Mouse (Mus musculus) adrenal gland, postnatal 36 days (tissue): ENCODE data around the gene Pitpnm1. TPM values are rescaled to one million over a fixed set of nuclear protein-coding genes. Genes with fewer than 3 reads are reported as not detected.
"Not testable (repeated sequence)": the region's sequence is repeated elsewhere in the genome, so short reads cannot be mapped to it uniquely, and the experiment has no call there.

Experiments
- DNase-seq, 2 experiments: peaks; one replicate each; pipeline ENCODE4 v3.0.0; 2021; ENCODE audit warnings: mixed read lengths in 1 of 2
- long read RNA-seq, 2 experiments: library from polyadenylated mRNA; stranded (forward); transcript quantifications; one replicate each; pipeline ENCODE4 v2.0.0; 2021; ENCODE audit warnings: borderline sequencing depth in 2 of 2
- total RNA-seq, 2 experiments: library from RNA; stranded (reverse); gene quantifications; 2 replicates each; pipeline ENCODE4 v1.2.3; 2021

Pitpnm1 gene
- total RNA-seq, result 100 to 1,000 TPM in 1 of 2 experiments, 10 to 100 TPM in 1; 59.7 to 158 TPM
- long read RNA-seq, experiment 1, full-length matches to known transcripts, result 8 of 33 reads
- long read RNA-seq, experiment 1, partial matches to known transcripts, result 13 of 33 reads
- long read RNA-seq, experiment 1, other reads (novel, unspliced or antisense), result 12 of 33 reads
- long read RNA-seq, experiment 2, full-length matches to known transcripts, result 16 of 27 reads
- long read RNA-seq, experiment 2, partial matches to known transcripts, result 8 of 27 reads
- long read RNA-seq, experiment 2, other reads (novel, unspliced or antisense), result 3 of 27 reads

DNA sequence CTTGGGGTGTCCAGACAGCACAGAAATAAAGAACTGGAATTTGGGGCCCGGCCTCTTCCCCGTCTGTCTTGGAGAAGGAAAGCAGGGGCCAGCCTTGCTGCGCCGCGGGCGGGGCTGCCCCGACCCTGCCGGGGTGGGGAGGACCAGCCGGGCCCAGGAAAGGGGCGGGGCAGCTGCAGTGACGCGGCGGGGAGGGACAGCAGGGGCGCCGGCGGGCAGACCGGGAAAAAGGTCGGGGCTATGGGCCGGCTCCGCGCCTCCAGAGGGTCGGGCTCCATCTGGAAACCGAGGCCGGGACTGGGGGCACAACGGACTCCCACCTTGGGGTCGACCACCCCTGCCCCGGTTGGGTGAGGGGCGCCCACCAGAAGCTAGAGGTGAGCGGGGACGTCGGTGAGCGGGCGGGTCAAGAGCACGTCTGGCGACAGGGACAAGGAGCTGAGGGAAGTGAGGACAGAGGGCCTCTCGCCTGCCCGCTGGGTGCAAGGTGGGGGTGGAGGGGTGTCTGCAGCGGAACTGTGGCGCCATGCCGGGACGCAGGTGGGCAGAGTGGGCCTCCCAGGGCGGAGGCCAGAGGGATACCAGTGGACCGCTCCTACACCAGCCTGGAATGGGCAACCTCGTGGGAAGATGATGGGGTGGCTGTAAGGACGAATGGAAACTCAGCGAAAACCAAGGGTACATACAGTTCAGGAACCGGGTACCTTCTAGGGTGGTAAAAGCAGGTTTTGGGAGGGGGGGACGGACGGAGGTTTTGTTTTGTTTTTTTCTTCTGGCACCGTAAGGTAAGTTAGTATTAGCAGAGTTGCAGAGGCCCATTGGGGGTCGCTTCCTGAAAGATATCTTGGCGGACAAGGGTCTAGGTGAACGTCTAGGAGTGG, at the start of gene Pitpnm1:
Gene Pitpnm1 (plus strand): TSS at position 162 of the 881 bp plus-strand sequence.
- DNase-seq, result peak; percentile 92 to 94

DNA sequence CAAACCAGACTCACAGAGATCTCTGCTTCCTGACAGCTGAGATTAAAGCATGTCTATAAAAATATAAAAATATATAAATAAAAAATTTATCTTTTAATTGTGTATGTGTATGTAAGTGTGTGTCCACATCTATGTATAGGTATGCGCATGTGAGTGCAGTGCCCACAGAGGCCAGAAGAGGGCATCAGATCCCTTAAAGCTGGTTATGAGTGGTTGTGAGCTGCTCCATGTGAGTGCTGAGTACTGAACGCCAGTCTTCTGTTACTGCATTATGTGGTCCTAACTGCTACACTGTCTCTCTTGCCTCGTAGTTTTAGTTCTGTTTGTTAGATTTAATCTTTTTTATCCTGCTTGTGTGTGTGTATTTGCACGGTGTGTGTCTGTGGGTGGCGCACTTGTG, 48.8 kb upstream of the Pitpnm1 start:
- no peak for DNase-seq

DNA sequence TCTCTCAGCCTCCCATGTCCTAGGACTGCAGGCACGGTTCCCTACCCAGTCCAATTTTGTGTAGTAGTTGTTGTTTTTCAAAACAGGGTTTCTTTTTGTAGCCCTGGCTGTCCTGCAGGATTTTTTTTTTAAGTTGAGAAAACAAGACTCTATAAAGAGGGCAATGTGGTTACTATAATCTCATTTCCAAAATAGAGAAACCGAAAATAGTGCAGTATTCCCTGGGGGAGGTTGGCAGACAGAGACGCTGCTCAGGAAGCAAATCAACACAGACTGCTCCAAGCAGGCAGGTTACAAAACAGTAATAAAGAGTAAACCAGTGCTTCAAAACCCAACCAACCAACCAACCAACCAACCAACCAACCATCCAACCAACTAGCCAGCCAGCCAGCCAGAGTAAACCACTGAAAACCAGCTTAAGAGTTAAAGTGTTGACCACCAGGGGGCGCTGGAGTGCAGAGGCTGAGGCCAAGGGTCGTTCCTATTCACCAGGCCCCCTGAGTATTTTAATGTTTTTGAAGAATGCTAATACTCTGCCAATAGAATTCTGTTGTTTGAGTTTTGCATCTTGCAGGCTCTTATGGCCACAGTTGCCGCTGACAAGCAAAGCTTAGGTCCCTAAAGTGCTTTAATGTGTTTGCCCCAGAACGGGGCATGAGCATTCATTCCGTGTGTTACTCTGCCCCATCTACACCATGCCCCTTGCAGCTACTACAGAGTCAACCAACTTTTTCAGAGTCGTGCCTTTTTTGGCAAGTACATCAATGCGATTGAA, 47.9 kb upstream of the Pitpnm1 start:
- peak; percentile 71 to 77 for DNase-seq

DNA sequence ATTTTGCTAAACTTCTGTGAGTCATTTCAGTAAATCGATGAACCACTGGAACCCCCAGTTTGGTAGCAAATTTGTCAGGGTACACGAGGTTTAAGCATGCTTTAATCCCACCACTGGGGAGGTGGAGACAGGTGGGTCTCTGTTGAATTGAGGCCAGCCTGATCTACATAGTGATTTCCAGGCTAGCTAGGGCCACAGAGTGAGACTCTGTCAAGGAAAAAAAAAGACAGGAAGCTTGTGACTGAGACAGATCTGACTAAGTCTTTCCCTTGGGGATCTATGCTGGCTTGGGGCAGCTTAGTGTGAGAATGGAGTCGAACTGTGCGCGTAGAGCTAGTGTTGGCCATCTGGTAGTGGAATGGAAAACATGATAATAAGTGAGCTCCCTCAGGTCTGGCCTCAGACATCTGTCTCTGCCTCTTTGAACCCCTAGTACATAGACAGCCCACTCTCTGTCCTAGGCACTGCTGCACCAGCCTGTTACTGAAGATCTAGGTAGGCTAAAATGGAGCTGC, 47.2 kb upstream of the Pitpnm1 start:
- DNase-seq, result no peak

DNA sequence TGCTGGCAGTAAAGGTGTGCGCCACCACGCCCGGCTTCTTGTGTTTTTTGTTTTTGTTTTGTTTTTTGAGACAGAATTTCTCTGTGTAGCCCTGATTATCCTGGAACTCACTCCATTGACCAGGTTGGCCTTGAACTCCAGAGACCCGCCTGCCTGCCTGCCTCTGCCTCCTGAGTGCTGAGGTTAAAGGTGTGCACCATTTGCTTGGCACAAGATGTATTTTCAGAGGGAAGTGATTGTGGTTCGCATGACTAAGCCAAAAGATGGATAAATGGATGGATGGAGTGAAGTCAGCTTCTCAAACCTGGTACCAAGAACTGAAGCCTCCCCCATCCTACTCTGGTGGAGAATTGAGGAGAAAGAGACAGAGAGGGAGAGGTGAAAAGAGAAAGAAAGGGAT, 45.2 kb upstream of the Pitpnm1 start:
- no peak for DNase-seq

DNA sequence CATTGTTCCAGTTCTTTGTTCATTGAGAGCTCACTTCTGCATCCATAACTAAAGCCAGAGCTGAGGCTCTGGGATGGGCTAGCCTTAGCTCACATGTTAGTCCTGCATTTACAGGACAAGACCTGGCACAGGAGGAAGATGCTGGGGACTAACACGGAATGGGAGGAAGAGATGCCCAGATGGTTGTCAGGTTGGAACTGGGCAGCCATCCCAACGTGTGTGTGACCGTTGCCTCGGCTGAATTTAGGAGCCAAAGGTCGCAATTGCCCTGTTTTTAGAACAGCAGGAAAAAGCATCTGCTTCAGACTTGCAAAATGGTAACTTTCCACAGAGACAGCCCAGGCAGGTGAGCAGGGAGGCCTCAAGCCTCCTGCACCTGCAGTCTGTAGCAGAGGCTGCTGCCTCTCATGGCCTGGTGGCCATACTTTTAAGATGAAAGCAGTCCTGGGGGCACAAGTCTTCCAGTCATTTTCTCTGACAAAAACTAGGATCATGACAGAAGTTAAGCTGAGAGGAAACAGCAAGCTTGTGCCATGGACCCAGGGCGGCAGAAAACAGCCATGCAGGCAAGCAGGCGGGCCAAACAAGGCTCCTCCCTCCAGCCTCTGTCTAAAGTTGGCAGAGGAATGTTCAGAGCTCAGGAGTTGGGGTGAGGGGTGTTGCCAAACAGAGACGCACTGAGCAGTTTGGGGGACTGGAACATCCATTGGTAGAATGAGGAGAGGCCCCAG, 44.4 kb upstream of the Pitpnm1 start:
- no peak for DNase-seq

- no peak for DNase-seq
Observed at GRCm38 (mm10) chr19:4055947-4056693, 43.7 kb upstream of the Pitpnm1 start.

DNA sequence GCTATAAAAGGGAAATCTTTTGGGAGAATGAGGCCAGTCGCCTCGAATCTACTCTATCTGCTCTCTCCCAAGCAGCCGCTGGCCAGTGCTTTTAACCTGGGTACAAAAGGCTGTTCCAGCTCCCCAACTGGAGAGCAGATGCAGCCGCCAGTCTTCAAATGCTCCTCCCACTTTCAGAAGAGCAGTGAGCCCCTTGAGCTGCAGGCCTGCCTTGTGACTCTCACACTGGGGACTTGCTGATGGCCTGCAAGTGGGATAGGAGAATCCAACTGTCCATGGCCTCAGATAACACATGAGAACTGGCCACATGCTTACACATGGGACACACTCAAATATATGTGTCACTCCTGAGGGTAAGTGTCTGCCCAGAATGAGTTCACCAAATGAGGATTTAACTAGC, 43.1 kb upstream of the Pitpnm1 start:
- DNase-seq, result no peak

DNA sequence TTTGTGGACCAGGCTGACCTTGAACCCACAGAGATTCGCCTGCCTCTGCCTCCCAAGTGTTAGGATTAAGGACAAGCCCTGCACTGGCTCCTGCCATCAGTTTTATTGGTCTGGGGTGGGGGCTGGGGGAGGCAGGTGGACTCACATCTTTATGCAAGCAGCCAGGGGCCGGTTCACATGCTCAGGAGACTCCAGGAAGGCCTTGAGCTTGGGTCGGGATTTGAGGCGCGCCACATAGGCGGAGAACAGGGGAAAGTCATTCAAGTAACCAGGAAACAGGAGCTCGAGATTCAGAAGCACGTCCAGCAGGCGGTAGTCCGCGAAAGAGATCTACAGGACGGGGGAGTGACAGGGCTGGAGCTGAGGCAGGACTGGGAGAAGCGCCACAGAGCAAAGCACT, 42.4 kb upstream of the Pitpnm1 start:
- no peak for DNase-seq

DNA sequence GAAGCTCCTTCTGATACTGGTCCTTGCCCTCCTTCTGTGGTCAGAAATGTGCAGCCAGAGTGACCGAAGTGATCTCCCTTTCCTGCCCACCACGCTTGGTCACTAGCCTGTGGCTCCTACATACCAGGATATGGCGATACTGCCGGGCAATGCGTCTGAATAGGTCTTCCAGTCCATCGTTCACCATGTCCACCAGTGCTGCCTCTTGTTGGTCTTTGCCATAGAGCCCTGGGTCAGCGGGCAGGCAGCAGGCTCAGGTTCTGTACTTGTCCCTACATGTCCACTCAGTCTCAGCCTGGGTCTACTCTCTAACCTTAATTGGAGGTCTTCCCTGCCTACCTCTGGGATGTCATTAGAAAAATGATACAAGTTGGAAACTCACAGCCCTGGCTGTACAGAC, 41.8 kb upstream of the Pitpnm1 start:
- DNase-seq, result no peak

DNA sequence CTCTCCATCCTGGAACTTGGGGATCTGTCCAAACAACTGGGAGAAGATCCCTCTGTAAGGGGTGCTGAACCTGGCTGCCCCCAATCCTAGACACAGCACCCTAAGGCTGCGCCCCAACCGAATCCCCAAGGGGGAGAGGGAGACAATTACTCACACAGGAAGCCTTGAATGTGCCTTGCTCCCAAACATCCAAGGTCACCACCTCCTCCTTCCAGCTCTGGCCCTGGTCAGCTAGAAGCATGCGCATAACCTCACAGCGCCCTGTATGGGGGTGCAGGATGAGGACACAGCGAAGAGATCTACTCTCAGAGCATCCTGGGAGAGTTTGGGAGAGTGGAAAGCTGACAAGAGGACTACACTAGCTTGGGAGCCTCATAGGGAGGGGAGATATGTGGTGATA, 41.2 kb upstream of the Pitpnm1 start:
- DNase-seq, result peak; percentile 54 to 67

- DNase-seq, result no peak
Observed at GRCm38 (mm10) chr19:4059069-4059740, 40.6 kb upstream of the Pitpnm1 start, which contains the start of gene Gstp3. Gene Gstp3, minus strand, starts transcription at chr19:4059569.

DNA sequence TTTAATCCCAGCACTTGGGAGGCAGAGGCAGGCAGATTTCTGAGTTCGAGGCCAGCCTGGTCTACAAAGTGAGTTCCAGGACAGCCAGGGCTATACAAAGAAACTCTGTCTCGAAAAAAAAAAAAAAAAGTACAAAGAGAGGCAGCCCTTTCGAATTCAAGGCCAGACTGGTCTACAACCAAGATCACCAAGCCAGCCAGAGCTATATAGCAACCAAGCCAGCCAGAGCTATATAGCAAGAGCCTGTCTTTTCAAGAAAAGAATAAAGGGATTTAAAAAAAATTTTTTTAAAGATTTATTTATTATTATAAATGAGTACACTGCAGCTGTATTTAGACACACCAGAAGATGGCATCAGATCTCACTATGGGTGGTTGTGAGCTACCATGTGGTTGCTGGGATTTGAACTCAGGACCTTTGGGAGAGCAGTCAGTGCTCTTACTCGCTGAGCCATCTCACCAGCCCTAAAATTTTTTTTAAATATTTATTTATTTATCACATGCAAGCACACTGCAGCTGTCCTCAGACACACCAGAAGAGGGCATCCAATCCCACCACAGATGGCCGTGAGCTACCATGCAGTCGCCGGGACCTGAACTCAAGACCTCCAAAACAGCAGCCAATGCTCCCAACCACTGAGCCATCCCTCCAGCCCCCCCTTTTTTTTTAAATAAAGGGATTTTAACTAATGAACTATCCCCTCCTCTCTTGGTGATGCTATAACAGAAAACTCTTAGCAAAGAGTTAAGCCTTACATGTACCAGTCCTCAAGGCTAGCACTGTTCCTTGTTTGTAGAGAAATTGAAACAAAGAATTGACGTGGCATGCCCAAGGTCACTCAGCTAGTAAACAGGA, 39.5 kb upstream of the Pitpnm1 start:
- DNase-seq, result not testable (repeated sequence)

DNA sequence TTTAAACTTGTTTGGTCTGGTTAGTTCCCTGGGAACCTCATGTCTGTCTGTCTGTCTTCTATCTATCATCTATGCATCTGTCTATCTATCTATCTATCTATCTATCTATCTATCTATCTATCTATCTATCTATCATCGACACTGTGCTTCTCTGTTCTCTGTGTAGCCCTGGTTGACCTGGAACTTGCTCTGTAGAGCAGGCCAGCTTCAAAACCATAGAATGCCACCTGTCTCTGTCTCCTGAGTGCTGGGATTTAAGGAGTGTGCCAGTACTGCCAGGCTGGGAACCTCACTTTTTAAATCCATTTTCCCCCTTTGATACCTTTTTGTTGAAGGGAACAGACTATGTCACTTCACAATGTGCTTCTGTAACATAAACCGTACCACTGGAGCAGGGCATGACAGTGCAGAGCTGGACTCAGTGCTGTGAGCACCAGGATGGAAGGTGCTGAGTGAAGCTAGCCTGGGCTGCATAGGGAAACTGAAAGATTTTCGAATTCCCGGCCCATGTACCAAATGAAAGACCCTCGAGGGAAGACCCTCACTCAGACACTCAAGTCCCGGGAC, 38.8 kb upstream of the Pitpnm1 start:
- DNase-seq, result no peak

- DNase-seq, result not testable (repeated sequence)
Observed at GRCm38 (mm10) chr19:4063357-4063756, 36.4 kb upstream of the Pitpnm1 start.

DNA sequence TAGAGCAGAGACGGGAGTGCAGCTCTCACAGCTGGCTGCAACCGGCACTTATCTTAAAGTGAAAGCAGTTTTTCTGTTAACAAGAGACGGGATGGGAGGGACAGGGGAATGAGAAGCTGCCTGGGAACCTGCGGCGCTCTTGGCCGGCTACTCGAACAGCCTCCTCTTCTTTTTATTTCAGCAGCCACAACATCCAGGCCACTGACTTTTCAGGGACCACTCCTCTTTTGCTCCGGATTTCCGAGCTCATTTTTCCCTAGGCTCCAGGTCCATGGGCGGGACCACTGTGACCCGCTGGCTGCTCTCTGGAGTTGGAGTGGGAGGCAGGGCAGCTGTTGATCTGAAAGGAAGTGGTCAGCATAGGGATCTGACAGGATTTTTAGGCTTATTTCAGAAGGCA, 35.3 kb upstream of the Pitpnm1 start:
- DNase-seq, result not testable (repeated sequence)

GRCm38 (mm10) chr19:4066280-4066679, 33.5 kb upstream of the Pitpnm1 start:
- DNase-seq, result no peak

DNA sequence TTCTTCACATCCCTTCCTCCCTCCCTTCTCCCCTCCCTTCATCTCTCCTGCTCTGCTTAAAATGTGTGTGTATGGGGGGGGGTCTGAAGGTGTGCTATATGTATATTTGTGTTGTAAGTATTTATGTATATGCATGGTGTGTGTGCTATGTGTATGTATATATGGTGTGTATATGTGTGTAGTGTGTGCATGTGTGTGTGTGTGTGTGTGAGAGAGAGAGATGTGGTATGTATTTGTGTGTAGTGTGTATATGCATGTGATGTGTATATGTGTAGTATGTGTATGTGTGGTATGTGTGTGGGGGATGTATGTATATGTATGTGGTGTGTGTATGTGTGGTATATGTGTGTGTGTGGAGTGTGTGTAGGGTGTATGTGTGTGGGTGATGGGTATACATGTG, 32.9 kb upstream of the Pitpnm1 start:
- DNase-seq, result no peak

DNA sequence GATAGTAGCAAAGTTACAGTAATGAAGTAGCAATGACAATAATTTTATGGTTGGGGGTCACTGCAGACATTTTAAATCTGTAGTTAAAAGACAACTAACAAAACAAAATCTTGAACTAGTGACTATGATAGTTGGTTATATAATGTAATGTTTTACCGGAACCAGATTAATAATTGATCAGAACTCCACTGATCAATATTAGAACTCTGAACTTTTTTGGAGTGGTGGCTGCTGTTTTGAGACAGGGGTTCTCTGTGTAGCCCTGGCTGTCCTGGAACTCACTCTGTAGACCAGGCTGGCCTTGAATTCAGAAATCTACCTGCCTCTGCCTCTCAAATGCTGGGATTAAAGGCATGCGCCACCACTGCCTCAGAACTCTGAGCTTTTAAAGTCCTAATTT, 31.6 kb upstream of the Pitpnm1 start:
- DNase-seq, result not testable (repeated sequence)
